Mouse (Mus musculus): Measurements from ENCODE around the gene Agpat1.

Gene Agpat1

GRCm38 (mm10) chr17:34585877-34586771 is 17.9 kb upstream of the Agpat1 start:
- DNase-seq (ENCODE audit: low read depth, low spot score) = no peak

- DNase-seq (ENCODE audit: low read depth, low spot score) = peak; percentile 74
These were observed 17.2 kb upstream of the Agpat1 start for GRCm38 (mm10) chr17:34586796-34587422.

GRCm38 (mm10) chr17:34587423-34587811 is 16.6 kb upstream of the Agpat1 start:
- DNase-seq (ENCODE audit: low read depth, low spot score) = peak; percentile 92

GRCm38 (mm10) chr17:34587814-34588213 is 16.2 kb upstream of the Agpat1 start:
- DNase-seq (ENCODE audit: low read depth, low spot score) = no peak

GRCm38 (mm10) chr17:34588767-34589166 is 15.3 kb upstream of the Agpat1 start:
- DNase-seq (ENCODE audit: low read depth, low spot score) = no peak

- no peak for DNase-seq (ENCODE audit: low read depth, low spot score)
These were observed 14.9 kb upstream of the Agpat1 start for GRCm38 (mm10) chr17:34589206-34589605.

GRCm38 (mm10) chr17:34589681-34590101 is 14.4 kb upstream of the Agpat1 start, which contains the start of gene Gpsm3:
Gene Gpsm3 (plus strand): TSS chr17:34589806.
- no peak for DNase-seq (ENCODE audit: low read depth, low spot score)

GRCm38 (mm10) chr17:34590154-34590987 is 13.7 kb upstream of the Agpat1 start:
- no peak for DNase-seq (ENCODE audit: low read depth, low spot score)

GRCm38 (mm10) chr17:34591029-34591993 is 12.8 kb upstream of the Agpat1 start, which contains the start of gene Pbx2:
Gene Pbx2 (plus strand): TSS chr17:34591266.
- DNase-seq (ENCODE audit: low read depth, low spot score) = no peak

- DNase-seq (ENCODE audit: low read depth, low spot score) = peak; percentile 79
These were observed 12.1 kb upstream of the Agpat1 start for GRCm38 (mm10) chr17:34591994-34592375.

GRCm38 (mm10) chr17:34592581-34593549 is 11.2 kb upstream of the Agpat1 start:
- no peak for DNase-seq (ENCODE audit: low read depth, low spot score)

GRCm38 (mm10) chr17:34593752-34594525 is 10.1 kb upstream of the Agpat1 start:
- no peak for DNase-seq (ENCODE audit: low read depth, low spot score)

GRCm38 (mm10) chr17:34596098-34596497 is 8.0 kb upstream of the Agpat1 start:
- DNase-seq (ENCODE audit: low read depth, low spot score) = no peak

- DNase-seq (ENCODE audit: low read depth, low spot score) = no peak
These were observed 6.4 kb upstream of the Agpat1 start, which contains the start of gene Ager for GRCm38 (mm10) chr17:34597566-34598095. Gene Ager (plus strand): TSS chr17:34597862.

GRCm38 (mm10) chr17:34599891-34600290 is 4.2 kb upstream of the Agpat1 start:
- no peak for DNase-seq (ENCODE audit: low read depth, low spot score)

- DNase-seq (ENCODE audit: low read depth, low spot score) = no peak
These were observed 2.3 kb upstream of the Agpat1 start for GRCm38 (mm10) chr17:34601796-34602195.

- DNase-seq (ENCODE audit: low read depth, low spot score) = peak; percentile 100
These were observed 544 bp upstream of the Agpat1 start, which contains the start of gene Rnf5 for GRCm38 (mm10) chr17:34603375-34604060. Gene Rnf5 (minus strand): TSS chr17:34603690.
